Mouse (Mus musculus): ENCODE measurements around the gene Slc22a4. TPM values are rescaled to one million over a fixed set of nuclear protein-coding genes. Genes with fewer than 3 reads are reported as not detected.
"Not testable (repeated sequence)": the region's sequence is repeated elsewhere in the genome, so short reads cannot be mapped to it uniquely, and the experiment has no call there.

Gene Slc22a4
- polyA plus RNA-seq, 1 experiment from 2014 or later, result 1.4 TPM

- Histone ChIP-seq H3K36me3 (ENCODE audit: control insufficient read depth, insufficient read depth, low read length) (no peaks in the 10 kb centered on the region), H3K27me3 (ENCODE audit: control insufficient read depth, insufficient read depth, low read length) (no peaks in the 10 kb centered on the region), H3K27ac (ENCODE audit: low read depth, low read length) (no peak overlapping the region), H3K4me1 (ENCODE audit: control insufficient read depth, insufficient read depth, low read length) (no peaks in the 10 kb centered on the region), H3K9ac (ENCODE audit: low read depth, low read length) (no peak overlapping the region), H3K9me3 (ENCODE audit: control insufficient read depth, low read length) (no peaks in the 10 kb centered on the region), H3K4me3 (ENCODE audit: low read length) (no peak overlapping the region), H3K4me2 (replicated peaks; ENCODE audit: low read depth, low read length) (no peak overlapping the region)
- no peak for ATAC-seq (ENCODE audit: low FRiP score, low TSS enrichment)
- 77% methylated on average over 4 of the region's 4 CpGs for WGBS
Observed at GRCm38 (mm10) chr11:54017596-54017995, 10.3 kb downstream of the Slc22a4 start.

GRCm38 (mm10) chr11:54016051-54016450 is 11.8 kb downstream of the Slc22a4 start:
- H3K27ac ChIP-seq (ENCODE audit: low read depth, low read length), result no peak overlapping the region
- no peak overlapping the region for H3K9ac ChIP-seq (ENCODE audit: low read depth, low read length)
- WGBS, result 59% methylated on average over 8 of the region's 8 CpGs
- H3K4me1 ChIP-seq (ENCODE audit: control insufficient read depth, insufficient read depth, low read length), result no peaks in the 10 kb centered on the region
- H3K36me3 ChIP-seq (ENCODE audit: control insufficient read depth, insufficient read depth, low read length), result no peaks in the 10 kb centered on the region
- no peak for ATAC-seq (ENCODE audit: low FRiP score, low TSS enrichment)
- H3K4me3 ChIP-seq (ENCODE audit: low read length), result no peak overlapping the region
- no peak overlapping the region for H3K4me2 ChIP-seq (replicated peaks; ENCODE audit: low read depth, low read length)
- no peaks in the 10 kb centered on the region for H3K9me3 ChIP-seq (ENCODE audit: control insufficient read depth, low read length)
- no peaks in the 10 kb centered on the region for H3K27me3 ChIP-seq (ENCODE audit: control insufficient read depth, insufficient read depth, low read length)

GRCm38 (mm10) chr11:54012961-54013360 is 14.9 kb downstream of the Slc22a4 start:
- Histone ChIP-seq H3K4me3 (ENCODE audit: low read length) (no peak overlapping the region), H3K36me3 (ENCODE audit: control insufficient read depth, insufficient read depth, low read length) (no peaks in the 10 kb centered on the region), H3K27me3 (ENCODE audit: control insufficient read depth, insufficient read depth, low read length) (no peaks in the 10 kb centered on the region), H3K9me3 (ENCODE audit: control insufficient read depth, low read length) (no peaks in the 10 kb centered on the region), H3K4me2 (replicated peaks; ENCODE audit: low read depth, low read length) (no peak overlapping the region), H3K9ac (ENCODE audit: low read depth, low read length) (no peak overlapping the region), H3K4me1 (ENCODE audit: control insufficient read depth, insufficient read depth, low read length) (no peaks in the 10 kb centered on the region), H3K27ac (ENCODE audit: low read depth, low read length) (no peak overlapping the region)
- WGBS, result 78% methylated on average over 5 of the region's 5 CpGs
- ATAC-seq (ENCODE audit: low FRiP score, low TSS enrichment), result no peak

- ATAC-seq (ENCODE audit: low FRiP score, low TSS enrichment), result no peak
- no peak overlapping the region for H3K4me3 ChIP-seq (ENCODE audit: low read length)
- H3K4me1 ChIP-seq (ENCODE audit: control insufficient read depth, insufficient read depth, low read length), result no peaks in the 10 kb centered on the region
- no peaks in the 10 kb centered on the region for H3K36me3 ChIP-seq (ENCODE audit: control insufficient read depth, insufficient read depth, low read length)
- no peak overlapping the region for H3K27ac ChIP-seq (ENCODE audit: low read depth, low read length)
- no peaks in the 10 kb centered on the region for H3K9me3 ChIP-seq (ENCODE audit: control insufficient read depth, low read length)
- 89% methylated on average over 2 of the region's 2 CpGs for WGBS
- no peak overlapping the region for H3K9ac ChIP-seq (ENCODE audit: low read depth, low read length)
- no peak overlapping the region for H3K4me2 ChIP-seq (replicated peaks; ENCODE audit: low read depth, low read length)
- no peaks in the 10 kb centered on the region for H3K27me3 ChIP-seq (ENCODE audit: control insufficient read depth, insufficient read depth, low read length)
Observed at GRCm38 (mm10) chr11:54011255-54011654, 16.6 kb downstream of the Slc22a4 start.

DNA sequence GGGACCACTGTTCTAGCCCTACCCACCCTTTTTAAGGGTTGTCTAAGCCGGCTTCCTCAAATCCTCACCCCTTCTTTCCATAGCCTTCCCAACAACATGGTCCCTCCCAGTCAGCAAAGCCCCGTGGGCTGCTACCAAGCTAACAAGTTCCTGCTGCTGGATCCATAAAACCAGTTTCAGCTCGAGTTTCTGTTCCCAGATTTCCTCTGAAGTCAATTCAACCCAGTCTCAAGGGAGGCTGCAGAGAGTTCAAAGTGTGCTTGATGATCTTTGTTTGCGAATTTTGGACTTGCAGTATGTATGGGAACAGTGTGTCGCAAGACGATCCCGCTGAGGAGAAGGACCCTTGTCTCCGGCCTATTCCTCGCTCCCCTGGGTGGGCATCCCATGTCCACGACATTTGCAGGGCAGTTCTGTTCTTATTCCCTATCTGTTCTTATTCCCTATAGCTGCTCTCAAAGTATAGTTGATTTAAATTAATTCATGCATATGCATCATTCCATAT is 19.4 kb downstream of the Slc22a4 start:
- ATAC-seq (ENCODE audit: low FRiP score, low TSS enrichment), result no peak
- Histone ChIP-seq H3K9me3 (ENCODE audit: control insufficient read depth, low read length) (no peaks in the 10 kb centered on the region), H3K9ac (ENCODE audit: low read depth, low read length) (no peak overlapping the region), H3K4me1 (ENCODE audit: control insufficient read depth, insufficient read depth, low read length) (no peaks in the 10 kb centered on the region), H3K4me2 (replicated peaks; ENCODE audit: low read depth, low read length) (no peak overlapping the region), H3K27ac (ENCODE audit: low read depth, low read length) (no peak overlapping the region), H3K4me3 (ENCODE audit: low read length) (no peak overlapping the region), H3K27me3 (ENCODE audit: control insufficient read depth, insufficient read depth, low read length) (no peaks in the 10 kb centered on the region), H3K36me3 (ENCODE audit: control insufficient read depth, insufficient read depth, low read length) (no peaks in the 10 kb centered on the region)
- 65% methylated on average over 10 of the region's 10 CpGs for WGBS

DNA sequence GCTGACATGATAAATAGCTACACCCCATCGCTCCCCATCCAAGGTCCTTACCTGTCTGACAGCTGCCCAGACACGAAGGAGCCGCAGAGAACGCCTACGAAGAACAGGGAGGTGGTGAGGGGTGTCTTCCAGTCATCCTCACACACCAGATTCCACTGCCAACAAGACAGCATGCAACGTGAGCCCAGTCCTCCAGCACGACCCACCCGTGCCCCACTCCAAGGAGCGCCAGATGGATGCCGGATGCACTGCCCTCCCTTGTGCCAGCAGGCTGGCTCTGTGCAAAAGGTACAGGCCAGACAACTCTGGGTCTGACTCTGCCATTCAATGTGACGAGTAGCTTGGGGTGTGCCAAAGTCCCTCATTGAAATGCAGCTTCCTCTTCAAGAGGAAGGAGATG is 20.2 kb downstream of the Slc22a4 start:
- H3K4me2 ChIP-seq (replicated peaks; ENCODE audit: low read depth, low read length), result no peak overlapping the region
- H3K27me3 ChIP-seq (ENCODE audit: control insufficient read depth, insufficient read depth, low read length), result no peaks in the 10 kb centered on the region
- no peaks in the 10 kb centered on the region for H3K9me3 ChIP-seq (ENCODE audit: control insufficient read depth, low read length)
- no peaks in the 10 kb centered on the region for H3K4me1 ChIP-seq (ENCODE audit: control insufficient read depth, insufficient read depth, low read length)
- no peak for ATAC-seq (ENCODE audit: low FRiP score, low TSS enrichment)
- no peak overlapping the region for H3K4me3 ChIP-seq (ENCODE audit: low read length)
- H3K27ac ChIP-seq (ENCODE audit: low read depth, low read length), result no peak overlapping the region
- no peaks in the 10 kb centered on the region for H3K36me3 ChIP-seq (ENCODE audit: control insufficient read depth, insufficient read depth, low read length)
- H3K9ac ChIP-seq (ENCODE audit: low read depth, low read length), result no peak overlapping the region
- 88% methylated on average over 11 of the region's 11 CpGs for WGBS

DNA sequence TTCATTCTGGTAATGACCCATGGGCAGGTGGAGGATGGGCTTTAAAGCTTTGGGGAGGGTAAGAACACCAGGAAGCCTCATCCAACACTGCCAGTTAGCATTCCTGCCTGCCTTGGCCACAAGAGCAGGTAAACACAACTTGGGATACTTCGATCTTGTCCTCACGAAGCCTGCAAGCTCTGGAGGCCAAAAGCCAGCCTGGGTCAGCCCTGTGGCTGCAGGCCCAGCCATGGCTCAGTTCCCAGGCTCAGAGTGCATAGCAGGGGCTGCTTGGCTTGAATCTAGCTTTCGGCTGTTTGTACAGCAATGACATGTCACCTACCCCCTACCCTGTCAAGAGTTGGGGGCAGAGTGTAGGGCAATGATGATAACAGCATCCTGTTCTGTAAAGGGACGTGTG is 21.0 kb downstream of the Slc22a4 start:
- no peaks in the 10 kb centered on the region for H3K27me3 ChIP-seq (ENCODE audit: control insufficient read depth, insufficient read depth, low read length)
- no peak overlapping the region for H3K9ac ChIP-seq (ENCODE audit: low read depth, low read length)
- no peak overlapping the region for H3K27ac ChIP-seq (ENCODE audit: low read depth, low read length)
- no peaks in the 10 kb centered on the region for H3K36me3 ChIP-seq (ENCODE audit: control insufficient read depth, insufficient read depth, low read length)
- no peak overlapping the region for H3K4me2 ChIP-seq (replicated peaks; ENCODE audit: low read depth, low read length)
- H3K4me3 ChIP-seq (ENCODE audit: low read length), result no peak overlapping the region
- 56% methylated on average over 4 of the region's 4 CpGs for WGBS
- no peaks in the 10 kb centered on the region for H3K9me3 ChIP-seq (ENCODE audit: control insufficient read depth, low read length)
- H3K4me1 ChIP-seq (ENCODE audit: control insufficient read depth, insufficient read depth, low read length), result no peaks in the 10 kb centered on the region
- ATAC-seq (ENCODE audit: low FRiP score, low TSS enrichment), result no peak

- not testable (repeated sequence) for H3K4me1 ChIP-seq (ENCODE audit: control insufficient read depth, insufficient read depth, low read length); ATAC-seq (ENCODE audit: low FRiP score, low TSS enrichment); H3K9me3 ChIP-seq (ENCODE audit: control insufficient read depth, low read length); H3K27me3 ChIP-seq (ENCODE audit: control insufficient read depth, insufficient read depth, low read length); H3K4me2 ChIP-seq (replicated peaks; ENCODE audit: low read depth, low read length); H3K36me3 ChIP-seq (ENCODE audit: control insufficient read depth, insufficient read depth, low read length); H3K4me3 ChIP-seq (ENCODE audit: low read length); H3K27ac ChIP-seq (ENCODE audit: low read depth, low read length); H3K9ac ChIP-seq (ENCODE audit: low read depth, low read length)
- WGBS, result 26% methylated on average over 5 of the region's 5 CpGs
Observed at GRCm38 (mm10) chr11:54006362-54006761, 21.5 kb downstream of the Slc22a4 start.

DNA sequence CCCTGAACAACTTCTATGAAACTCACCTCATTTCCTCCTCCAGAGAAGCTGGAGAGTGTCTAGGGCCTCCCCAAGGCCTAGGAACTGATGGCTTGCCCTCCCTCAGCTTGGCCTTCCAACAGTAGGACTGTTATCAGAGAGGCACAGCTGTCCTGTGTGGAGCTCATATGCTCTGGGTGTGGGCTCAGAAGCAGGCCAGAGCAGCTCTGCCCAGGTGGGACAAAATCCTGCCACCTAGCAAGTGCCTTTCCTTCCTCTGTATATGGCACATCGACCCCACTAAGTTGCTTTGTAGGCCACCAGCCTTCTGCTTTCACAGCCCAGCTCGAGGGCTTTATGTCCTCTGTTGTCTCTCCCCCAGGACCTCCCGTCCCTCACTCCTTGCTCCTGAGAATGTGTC is 23.2 kb downstream of the Slc22a4 start:
- ATAC-seq (ENCODE audit: low FRiP score, low TSS enrichment), result no peak
- H3K27ac ChIP-seq (ENCODE audit: low read depth, low read length), result no peak overlapping the region
- no peak overlapping the region for H3K9ac ChIP-seq (ENCODE audit: low read depth, low read length)
- H3K4me2 ChIP-seq (replicated peaks; ENCODE audit: low read depth, low read length), result no peak overlapping the region
- no peaks in the 10 kb centered on the region for H3K36me3 ChIP-seq (ENCODE audit: control insufficient read depth, insufficient read depth, low read length)
- H3K4me3 ChIP-seq (ENCODE audit: low read length), result no peak overlapping the region
- H3K27me3 ChIP-seq (ENCODE audit: control insufficient read depth, insufficient read depth, low read length), result no peaks in the 10 kb centered on the region
- no peaks in the 10 kb centered on the region for H3K9me3 ChIP-seq (ENCODE audit: control insufficient read depth, low read length)
- WGBS, result 74% methylated on average over 3 of the region's 3 CpGs
- no peaks in the 10 kb centered on the region for H3K4me1 ChIP-seq (ENCODE audit: control insufficient read depth, insufficient read depth, low read length)

- Histone ChIP-seq H3K27ac (ENCODE audit: low read depth, low read length) (no peak overlapping the region), H3K4me3 (ENCODE audit: low read length) (no peak overlapping the region), H3K9me3 (ENCODE audit: control insufficient read depth, low read length) (no peaks in the 10 kb centered on the region), H3K4me1 (ENCODE audit: control insufficient read depth, insufficient read depth, low read length) (no peaks in the 10 kb centered on the region), H3K4me2 (replicated peaks; ENCODE audit: low read depth, low read length) (no peak overlapping the region), H3K36me3 (ENCODE audit: control insufficient read depth, insufficient read depth, low read length) (no peaks in the 10 kb centered on the region), H3K9ac (ENCODE audit: low read depth, low read length) (no peak overlapping the region), H3K27me3 (ENCODE audit: control insufficient read depth, insufficient read depth, low read length) (no peaks in the 10 kb centered on the region)
- ATAC-seq (ENCODE audit: low FRiP score, low TSS enrichment), result no peak
- WGBS, result 80% methylated on average over 9 of the region's 9 CpGs
Observed at GRCm38 (mm10) chr11:54004221-54004620, 23.7 kb downstream of the Slc22a4 start.
